Mouse (Mus musculus) testis, postnatal 10 days (tissue): Measurements from ENCODE around the gene Vmn1r103.
"Not testable (repeated sequence)": the region's sequence is repeated elsewhere in the genome, so short reads cannot be mapped to it uniquely, and the experiment has no call there.

Source experiments
- DNase-seq: peaks from one replicate; pipeline ENCODE4 v3.0.0; 2021; ENCODE audit warnings: low spot score

The Vmn1r103 gene

DNA sequence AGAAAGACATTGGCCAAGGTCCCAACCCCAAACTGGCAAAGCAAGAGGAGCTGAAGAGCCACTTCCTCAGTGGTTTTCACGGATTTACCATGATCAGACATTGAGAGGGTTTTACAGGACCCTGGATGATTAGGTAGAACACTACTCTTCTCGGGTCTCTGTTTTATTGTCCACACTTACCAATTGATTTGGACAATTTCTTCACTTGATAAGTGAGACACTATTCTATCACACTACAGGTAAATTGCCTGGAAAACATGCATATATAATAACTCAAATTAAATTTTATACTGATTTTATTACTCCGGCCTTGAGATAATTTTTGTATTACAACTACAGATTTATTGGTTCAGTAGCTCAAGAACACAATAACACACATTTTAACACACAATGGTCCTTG, at the start of gene Vmn1r103:
Vmn1r103 (minus strand) TSS at position 101 of the 400 bp plus-strand sequence.
- not testable (repeated sequence) for DNase-seq

DNA sequence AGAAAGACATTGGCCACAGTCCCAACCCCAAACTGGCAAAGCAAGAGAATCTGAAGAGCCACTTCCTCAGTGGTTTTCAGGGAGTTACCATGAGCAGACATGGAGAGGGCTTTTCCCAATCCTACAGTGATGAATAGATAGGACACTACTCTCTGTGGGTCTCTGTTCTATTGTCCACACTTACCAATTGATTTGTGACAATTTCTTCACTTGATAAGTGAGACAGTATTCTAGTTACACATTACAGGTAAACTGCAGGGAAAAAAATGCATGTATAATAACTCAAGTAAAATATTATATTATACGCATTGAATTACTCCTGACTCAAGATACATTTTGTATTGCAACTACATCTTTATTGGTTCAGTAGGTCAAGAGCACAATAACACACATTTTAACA, 35.3 kb upstream of the Vmn1r103 start, which contains the start of gene Gm5726:
Gm5726 (minus strand) TSS at position 101 of the 400 bp plus-strand sequence.
- not testable (repeated sequence) for DNase-seq

DNA sequence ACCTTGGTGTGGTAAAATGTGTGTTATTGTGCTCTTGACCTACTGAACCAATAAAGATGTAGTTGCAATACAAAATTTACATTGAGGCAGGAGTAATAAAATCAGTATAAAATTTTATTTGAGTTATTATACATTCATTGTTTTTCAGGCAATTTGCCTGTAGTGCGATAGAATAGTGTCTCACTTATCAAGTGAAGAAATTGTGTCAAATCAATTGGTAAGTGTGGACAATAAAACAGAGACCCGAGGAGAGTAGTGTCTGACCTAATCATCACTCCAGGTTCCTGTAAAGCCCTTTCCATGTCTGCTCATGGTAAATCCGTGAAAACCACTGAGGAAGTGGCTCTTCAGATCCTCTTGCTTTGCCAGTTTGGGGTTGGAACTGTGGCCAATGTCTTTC, 23.2 kb upstream of the Vmn1r103 start, which contains the start of gene Vmn1r104:
Vmn1r104 (plus strand) TSS at position 301 of the 400 bp plus-strand sequence.
- DNase-seq = not testable (repeated sequence)

- not testable (repeated sequence) for DNase-seq
Observed at GRCm38 (mm10) chr7:20474825-20475224, 35.5 kb downstream of the Vmn1r103 start, which contains the start of gene Gm10670. Gene Gm10670 (minus strand): TSS chr7:20474925.
